Mouse (Mus musculus): ENCODE measurements at regions not wholly inside any gene's neighbourhood (a gene's known extent, or its start where the extent isn't known, plus 50 kb on each side); places are given as distances from the start of the nearest gene placed in this dataset.

- DNase-seq (ENCODE audit: low read depth): no peak
These were observed 210.1 kb downstream of the Mex3b start for GRCm38 (mm10) chr7:83077035-83077918.

- no peak for DNase-seq (ENCODE audit: low read depth)
These were observed 210.8 kb downstream of the Mex3b start for GRCm38 (mm10) chr7:83077919-83078265.

GRCm38 (mm10) chr7:83078695-83079094, 211.6 kb downstream of the Mex3b start:
- no peak for DNase-seq (ENCODE audit: low read depth)

- DNase-seq (ENCODE audit: low read depth): peak; percentile 12
These were observed 212.7 kb downstream of the Mex3b start for GRCm38 (mm10) chr7:83079842-83080241.

GRCm38 (mm10) chr7:83084496-83085082, 217.5 kb downstream of the Mex3b start:
- no peak for DNase-seq (ENCODE audit: low read depth)

GRCm38 (mm10) chr7:83085547-83086158, 218.5 kb downstream of the Mex3b start:
- DNase-seq (ENCODE audit: low read depth): no peak

GRCm38 (mm10) chr7:83087408-83087807, 220.3 kb downstream of the Mex3b start:
- peak; percentile 51 for DNase-seq (ENCODE audit: low read depth)

- no peak for DNase-seq (ENCODE audit: low read depth)
These were observed 221.0 kb downstream of the Mex3b start for GRCm38 (mm10) chr7:83088125-83088524.

GRCm38 (mm10) chr7:83089330-83089982, 222.3 kb downstream of the Mex3b start:
- DNase-seq (ENCODE audit: low read depth): peak; percentile 10

- peak; percentile 7 for DNase-seq (ENCODE audit: low read depth)
These were observed 226.8 kb downstream of the Mex3b start for GRCm38 (mm10) chr7:83093923-83094355.

GRCm38 (mm10) chr7:83094899-83095298, 227.8 kb downstream of the Mex3b start:
- no peak for DNase-seq (ENCODE audit: low read depth)

- DNase-seq (ENCODE audit: low read depth): no peak
These were observed 228.5 kb downstream of the Mex3b start for GRCm38 (mm10) chr7:83095593-83095992.

GRCm38 (mm10) chr7:83104426-83104825, 237.3 kb downstream of the Mex3b start:
- DNase-seq (ENCODE audit: low read depth): no peak

GRCm38 (mm10) chr7:83105672-83106071, 238.5 kb downstream of the Mex3b start:
- no peak for DNase-seq (ENCODE audit: low read depth)

- no peak for DNase-seq (ENCODE audit: low read depth)
These were observed 244.2 kb downstream of the Mex3b start for GRCm38 (mm10) chr7:83111217-83111823.

- DNase-seq (ENCODE audit: low read depth): peak; percentile 17
These were observed 249.4 kb downstream of the Mex3b start for GRCm38 (mm10) chr7:83116487-83116886.

- DNase-seq (ENCODE audit: low read depth): no peak
These were observed 249.9 kb downstream of the Mex3b start for GRCm38 (mm10) chr7:83117065-83117464.

GRCm38 (mm10) chr7:83126196-83126595, 259.1 kb downstream of the Mex3b start:
- DNase-seq (ENCODE audit: low read depth): no peak

- no peak for DNase-seq (ENCODE audit: low read depth)
These were observed 273.1 kb downstream of the Mex3b start for GRCm38 (mm10) chr7:83140216-83140615.

GRCm38 (mm10) chr7:83140658-83141057, 273.5 kb downstream of the Mex3b start:
- no peak for DNase-seq (ENCODE audit: low read depth)

- DNase-seq (ENCODE audit: low read depth): peak; percentile 29
These were observed 276.9 kb downstream of the Mex3b start for GRCm38 (mm10) chr7:83144018-83144417.

- DNase-seq (ENCODE audit: low read depth): no peak
These were observed 278.4 kb downstream of the Mex3b start for GRCm38 (mm10) chr7:83145551-83145950.

All from 416B (cell line).